Mouse (Mus musculus) effector memory CD4-positive, alpha-beta T cell, adult 5 months (primary cell): ENCODE results near the gene Olfr1128. TPM values are rescaled to one million over a fixed set of nuclear protein-coding genes. Genes with fewer than 3 reads are reported as not detected.

Experiments used
- polyA plus RNA-seq: library from polyadenylated mRNA; unstranded; fragments of 100-300 nt; shearing (Covaris generic); gene quantifications from one replicate; pipeline ENCODE4 v1.2.1, GENCODE M21; 2017

The Olfr1128 gene
- not detected for polyA plus RNA-seq

DNA sequence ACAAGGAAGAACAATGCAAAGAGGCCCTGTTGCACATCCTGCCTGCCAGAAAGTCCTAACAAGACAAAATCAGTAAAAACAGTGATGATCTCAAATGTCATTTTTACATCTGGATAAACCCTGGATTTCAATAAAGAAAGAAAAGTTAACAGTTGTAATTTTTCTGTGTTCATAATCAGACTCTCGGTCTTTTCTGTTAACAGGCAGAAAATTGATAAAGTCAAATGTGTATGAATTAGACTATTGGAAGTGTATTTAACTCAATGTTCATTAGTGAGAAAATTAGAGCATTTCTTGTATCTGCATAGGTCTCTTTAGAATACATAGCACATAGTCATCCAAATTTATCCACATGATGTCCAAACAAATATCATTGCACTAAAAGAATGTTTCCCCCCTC is at the start of gene Olfr1128:
Gene Olfr1128 (minus strand): TSS at position 101 of the 400 bp plus-strand sequence.

DNA sequence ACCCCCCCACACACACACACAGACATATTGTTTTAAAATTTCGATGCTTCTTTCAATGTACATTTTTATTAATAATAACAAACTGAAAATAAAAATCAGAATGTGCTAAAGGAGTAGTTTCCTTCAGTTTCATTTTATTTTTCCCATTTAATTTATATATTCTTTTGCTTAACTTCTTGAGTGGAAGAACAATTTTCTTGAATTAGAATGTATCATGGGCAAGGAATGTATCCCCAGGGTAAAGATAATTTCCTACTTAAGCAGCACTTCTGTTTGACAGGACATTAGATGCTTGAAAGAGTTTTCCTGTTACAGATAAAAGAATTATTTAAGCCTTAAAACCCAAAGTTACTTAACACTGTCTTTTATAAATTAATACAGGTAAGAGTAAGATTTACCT is 28.3 kb upstream of the Olfr1128 start, which contains the start of gene Olfr1129:
Gene Olfr1129 (plus strand): TSS at position 301 of the 400 bp plus-strand sequence.

DNA sequence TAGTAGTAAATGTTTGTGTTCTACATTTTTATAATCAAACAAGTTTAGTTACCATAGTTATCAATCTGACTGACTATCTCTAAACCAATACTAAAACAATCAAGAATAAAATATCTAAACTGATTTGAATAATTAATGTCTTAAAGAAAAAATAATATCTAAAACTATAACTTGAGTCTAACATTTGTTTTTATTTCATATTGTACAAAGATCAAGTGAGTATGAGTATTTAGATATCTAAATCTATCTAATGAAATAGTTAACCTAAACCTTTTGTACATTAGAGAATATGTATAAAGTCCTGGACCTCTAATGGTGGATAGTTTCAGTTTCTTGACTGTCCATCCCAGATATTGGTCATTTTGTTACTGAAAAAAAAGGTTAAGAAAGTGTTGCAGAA is 13.8 kb downstream of the Olfr1128 start, which contains the start of gene Olfr153:
Gene Olfr153 (plus strand): TSS at position 301 of the 400 bp plus-strand sequence.

DNA sequence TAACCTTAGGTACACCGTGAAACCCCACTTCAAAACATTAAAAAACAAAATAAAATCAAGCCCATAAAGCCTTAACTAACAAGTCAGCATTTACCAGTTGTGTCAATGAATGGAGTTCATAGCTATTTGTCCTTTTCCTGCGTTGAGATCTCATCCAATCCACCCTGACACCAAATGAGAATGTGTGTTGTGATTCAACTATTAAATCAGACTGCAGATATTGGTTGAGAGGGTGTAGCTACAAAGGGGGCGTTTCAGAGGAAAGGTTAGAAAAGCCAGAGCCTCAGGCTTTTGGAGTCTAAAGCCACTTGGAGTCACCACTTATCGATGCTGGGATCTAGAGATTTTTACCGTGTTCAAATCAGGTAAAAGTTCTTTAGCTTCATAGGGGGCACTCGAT is 39.1 kb downstream of the Olfr1128 start, which contains the start of gene Pramel6:
Gene Pramel6 (plus strand): TSS at position 301 of the 400 bp plus-strand sequence.

DNA sequence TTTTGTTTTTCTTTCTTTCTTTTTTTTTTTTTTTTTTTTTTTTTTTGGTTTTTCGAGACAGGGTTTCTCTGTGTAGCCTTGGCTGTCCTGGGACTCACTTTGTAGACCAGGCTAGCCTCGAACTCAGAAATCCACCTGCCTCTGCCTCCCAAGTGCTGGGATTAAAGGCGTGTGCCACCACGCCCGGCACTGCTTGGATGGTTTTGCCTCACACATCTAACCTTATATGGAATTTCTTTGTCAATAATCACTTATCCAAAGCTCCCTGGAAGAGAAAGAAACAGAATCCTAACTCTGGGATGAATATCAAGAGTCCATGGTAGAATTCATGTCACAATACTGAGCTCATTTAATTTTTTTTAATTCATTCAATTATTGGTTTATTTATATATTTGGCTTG is 48.3 kb downstream of the Olfr1128 start, which contains the start of gene Pramel7:
Gene Pramel7 (minus strand): TSS at position 101 of the 400 bp plus-strand sequence.

Other genes with a start within 250 kb of the Olfr1128 start
- gene Olfr1118, start 238.0 kb downstream of the Olfr1128 start, polyA plus RNA-seq = not detected
- not detected for gene Olfr1120, start 190.7 kb downstream of the Olfr1128 start, polyA plus RNA-seq
- not detected for gene Olfr1121, start 175.6 kb downstream of the Olfr1128 start, polyA plus RNA-seq
- 0.35 TPM for gene Olfr1122, start 159.7 kb downstream of the Olfr1128 start, polyA plus RNA-seq
- not detected for gene Olfr1123, start 128.9 kb downstream of the Olfr1128 start, polyA plus RNA-seq
- gene Olfr1124, start 115.3 kb downstream of the Olfr1128 start, polyA plus RNA-seq = 0.35 TPM
- not detected for gene Olfr1126, start 91.6 kb downstream of the Olfr1128 start, polyA plus RNA-seq
- not detected for gene Pramel7, start 48.4 kb downstream of the Olfr1128 start, polyA plus RNA-seq
- not detected for gene Pramel6, start 39.0 kb downstream of the Olfr1128 start, polyA plus RNA-seq
- not detected for gene Olfr153, start 13.7 kb downstream of the Olfr1128 start, polyA plus RNA-seq
- not detected for gene Olfr1129, start 28.4 kb upstream of the Olfr1128 start, polyA plus RNA-seq
- gene Olfr1130, start 60.7 kb upstream of the Olfr1128 start, polyA plus RNA-seq = not detected
- not detected for gene Olfr1131, start 81.6 kb upstream of the Olfr1128 start, polyA plus RNA-seq
- not detected for gene Olfr1132, start 92.0 kb upstream of the Olfr1128 start, polyA plus RNA-seq
- not detected for gene Olfr1133, start 101.8 kb upstream of the Olfr1128 start, polyA plus RNA-seq
- gene Olfr1134, start 112.9 kb upstream of the Olfr1128 start, polyA plus RNA-seq = not detected
- gene Olfr1135, start 128.1 kb upstream of the Olfr1128 start, polyA plus RNA-seq = not detected
- gene Olfr1136, start 148.4 kb upstream of the Olfr1128 start, polyA plus RNA-seq = not detected
- gene Olfr1137, start 167.6 kb upstream of the Olfr1128 start, polyA plus RNA-seq = not detected
- not detected for gene Olfr1138, start 194.4 kb upstream of the Olfr1128 start, polyA plus RNA-seq
- gene Olfr1140, start 198.2 kb upstream of the Olfr1128 start, polyA plus RNA-seq = not detected
- gene Olfr1141, start 208.4 kb upstream of the Olfr1128 start, polyA plus RNA-seq = not detected
- not detected for gene Olfr152, start 233.9 kb upstream of the Olfr1128 start, polyA plus RNA-seq